15 mouse cellular contexts compared by ENCODE assay signal in the genomic region with DNA sequence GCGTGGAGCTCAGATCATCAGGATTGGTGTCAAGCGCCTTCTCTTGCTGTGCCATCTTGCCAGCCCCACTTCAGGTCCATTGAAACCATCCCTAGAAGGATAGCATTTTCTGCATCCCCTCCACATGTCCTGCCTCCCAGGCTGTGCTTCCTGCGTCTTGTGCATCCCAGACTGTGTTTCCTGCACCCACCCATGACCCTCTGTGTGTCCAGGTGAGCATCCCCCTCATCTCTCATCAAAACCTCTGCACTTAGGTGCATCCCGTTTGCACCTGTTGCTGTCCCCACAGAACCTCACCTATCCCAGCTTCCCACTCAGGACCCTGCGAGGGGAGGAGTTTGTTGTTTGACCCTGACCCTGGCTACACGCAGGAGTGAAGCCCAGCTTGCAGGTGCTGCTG.
"Had no signal": no experiment of that assay in that cellular context is flagged by ENCODE, and none has a peak within 500 bp of the region (broad histone marks: within the 10 kb centered on the region; RNA-seq: fewer than 3 reads in every experiment).

No protein-coding gene starts in this region.

- H3K9me3 ChIP-seq: neural tube, embryonic 13.5 days; neural tube, embryonic 15.5 days; stomach, embryonic 15.5 days had no signal

- DNase-seq: retina, postnatal 1 day; right cerebral cortex, adult 18-20 months; right cerebral cortex, postnatal 14 days; right cerebral cortex, postnatal 25 days; right cerebral cortex, postnatal 4 days; thymus, adult 18-20 months; thymus, adult 2 months; thymus, postnatal 14 days; thymus, postnatal 25 days; thymus, postnatal 36 days; thymus, postnatal 4 days had no signal

- H3K27me3 ChIP-seq: neural tube, embryonic 12.5 days; neural tube, embryonic 13.5 days; neural tube, embryonic 15.5 days; stomach, embryonic 15.5 days had no signal

- H3K4me1 ChIP-seq: stomach, embryonic 15.5 days had no signal

- H3K36me3 ChIP-seq: neural tube, embryonic 12.5 days; neural tube, embryonic 13.5 days; neural tube, embryonic 15.5 days; stomach, embryonic 15.5 days had no signal

- H3K4me3 ChIP-seq: neural tube, embryonic 12.5 days; neural tube, embryonic 13.5 days; neural tube, embryonic 15.5 days; stomach, embryonic 15.5 days had no signal
